Mouse (Mus musculus): ENCODE measurements at regions not wholly inside any gene's neighbourhood (a gene's known extent, or its start where the extent isn't known, plus 50 kb on each side); places are given as distances from the start of the nearest gene placed in this dataset.

- no peak for TF ChIP-seq CTCF (IDR thresholded peaks at IDR 0.05; ENCODE audit: borderline replicate concordance, insufficient read depth, low read length)
- TF ChIP-seq POLR2A (IDR thresholded peaks at IDR 0.05; ENCODE audit: low read depth, low read length): no peak
Observed at GRCm38 (mm10) chr12:105935441-105935880, 74.6 kb upstream of the Vrk1 start.

Data from embryonic fibroblast, embryonic 13.5 days (primary cell).